Mouse (Mus musculus) liver, adult 2 months (tissue): ENCODE data around the gene Hoxa3. TPM values are rescaled to one million over a fixed set of nuclear protein-coding genes. Genes with fewer than 3 reads are reported as not detected.

Experiments used
- DNase-seq: peaks from one replicate; pipeline ENCODE4 v3.0.0-alpha.2; 2011; ENCODE audit warnings: low read depth, low spot score; ENCODE audit errors: extremely low read depth
- H3K27ac ChIP-seq: fragments of 200-500 bp; replicated peaks from 2 replicates; pipeline ENCODE4 v1.5.1; 2012; ENCODE audit warnings: low read depth, mild to moderate bottlenecking, control low read depth, inconsistent platforms, low read length; ENCODE audit not compliant: insufficient read depth
- H3K27me3 ChIP-seq: fragments of 200-500 bp; 2 replicates; pipeline ENCODE4 v1.6.1; 2012; ENCODE audit warnings: mild to moderate bottlenecking, moderate library complexity, low read length, inconsistent platforms; ENCODE audit not compliant: control insufficient read depth, insufficient read depth
- H3K36me3 ChIP-seq: fragments of 200-500 bp; 2 replicates; pipeline ENCODE4 v1.6.1; 2012; ENCODE audit warnings: low read length, inconsistent platforms; ENCODE audit not compliant: control insufficient read depth, insufficient read depth
- H3K4me1 ChIP-seq: fragments of 200-500 bp; 2 replicates; pipeline ENCODE4 v1.6.1; 2011; ENCODE audit warnings: low read length; ENCODE audit not compliant: control insufficient read depth, insufficient read depth
- H3K4me3 ChIP-seq: fragments of 200-500 bp; 2 replicates; pipeline ENCODE4 v1.5.1; 2011; ENCODE audit warnings: low read depth, mild to moderate bottlenecking, control low read depth, low read length, moderate library complexity; ENCODE audit not compliant: insufficient read depth
- H3K79me2 ChIP-seq: fragments of 200-500 bp; 2 replicates; pipeline ENCODE4 v1.6.1; 2012; ENCODE audit warnings: inconsistent platforms, mild to moderate bottlenecking, low read length, moderate library complexity; ENCODE audit not compliant: control insufficient read depth, insufficient read depth
- H3K9ac ChIP-seq: fragments of 200-500 bp; 2 replicates; pipeline ENCODE4 v1.6.1; 2012; ENCODE audit warnings: low read depth, mild to moderate bottlenecking, control low read depth, inconsistent platforms, low read length
- CTCF ChIP-seq: fragments of 200-500 bp; IDR thresholded peaks from 2 replicates; pipeline ENCODE4 v1.5.1; 2011; ENCODE audit warnings: low read depth, low read length, control low read depth
- POLR2A ChIP-seq: fragments of 200-500 bp; IDR thresholded peaks from 2 replicates; pipeline ENCODE4 v1.6.1; 2011; ENCODE audit warnings: low read length, control low read depth; ENCODE audit not compliant: insufficient read depth; ENCODE audit errors: extremely low read depth
- WGBS: fragments of 180-500 bp; shearing (Covaris S2); methylation state at CpG from one replicate; pipeline ENCODE4 v1.1.7; 2018; 5-methylcytosine and 5-hydroxymethylcytosine counted together
- polyA plus RNA-seq: library from polyadenylated mRNA; depleted of rRNA; stranded (reverse); fragments of >200 nt; gene quantifications from 2 replicates; pipeline ENCODE4 v1.2.3, GENCODE M21; 2012
- total RNA-seq: library from RNA; depleted of rRNA; stranded (reverse); fragments of >200 nt; gene quantifications from 2 replicates; pipeline ENCODE4 v1.2.3, GENCODE M21; 2014

Hoxa3 gene
- total and polyA plus RNA-seq, 2 experiments, result 0.09 to 0.20 TPM

DNA sequence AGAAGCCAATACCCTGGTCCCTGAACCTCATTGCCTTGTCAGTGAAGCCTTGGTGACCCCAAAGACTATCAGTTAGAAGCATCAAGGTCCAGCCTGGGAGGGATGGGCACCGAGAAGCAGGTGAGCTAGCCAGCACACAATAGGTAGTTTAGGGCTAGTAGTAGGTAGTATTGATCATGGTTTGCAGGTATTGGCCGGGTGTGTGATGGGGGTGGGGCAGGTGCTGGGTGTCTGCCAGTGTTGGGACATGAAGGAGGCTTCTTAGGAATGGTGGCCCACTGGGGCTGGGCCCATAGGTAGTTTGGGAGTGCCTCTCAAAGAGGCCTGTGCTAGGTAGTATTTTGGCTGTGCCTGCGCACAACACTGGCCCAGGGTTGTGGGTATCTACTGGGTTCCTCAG lies 1.9 kb upstream of the Hoxa3 start:
- no peak overlapping the region for H3K4me3 ChIP-seq
- TF ChIP-seq POLR2A (no peak), CTCF (no peak)
- H3K36me3 ChIP-seq, result no peaks in the 10 kb centered on the region
- no peak for DNase-seq
- H3K9ac ChIP-seq, result no peak overlapping the region
- H3K27me3 ChIP-seq, result peaks cover 56% of the 10 kb centered on the region
- H3K79me2 ChIP-seq, result no peaks in the 10 kb centered on the region
- no peak overlapping the region for H3K27ac ChIP-seq
- 24% methylated on average over 3 of the region's 3 CpGs for WGBS
- no peaks in the 10 kb centered on the region for H3K4me1 ChIP-seq

DNA sequence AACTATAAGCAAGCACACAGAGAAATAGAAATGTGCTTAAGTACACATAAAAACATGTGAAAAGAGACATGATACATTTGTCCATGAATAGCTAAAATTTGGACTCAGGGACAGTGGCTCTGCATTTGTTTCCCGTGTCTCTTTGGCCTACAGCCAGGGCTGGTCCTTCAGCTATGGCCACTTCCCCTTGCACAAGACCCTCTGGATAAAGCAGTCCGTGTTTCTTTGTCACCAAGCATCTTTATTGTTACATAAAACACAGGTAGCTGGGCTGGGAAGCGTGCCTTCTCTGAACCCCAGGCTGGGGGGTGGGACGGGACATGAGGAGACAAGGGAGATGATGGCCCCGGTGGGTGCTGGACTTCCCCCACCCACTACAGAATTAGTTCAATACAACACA lies 1.1 kb upstream of the Hoxa3 start:
- Histone ChIP-seq H3K79me2 (no peaks in the 10 kb centered on the region), H3K27me3 (peaks cover 53% of the 10 kb centered on the region), H3K36me3 (no peaks in the 10 kb centered on the region), H3K4me1 (no peaks in the 10 kb centered on the region), H3K27ac (no peak overlapping the region), H3K9ac (no peak overlapping the region), H3K4me3 (no peak overlapping the region)
- DNase-seq, result no peak
- TF ChIP-seq CTCF, result no peak
- 25% methylated on average over 5 of the region's 5 CpGs for WGBS

DNA sequence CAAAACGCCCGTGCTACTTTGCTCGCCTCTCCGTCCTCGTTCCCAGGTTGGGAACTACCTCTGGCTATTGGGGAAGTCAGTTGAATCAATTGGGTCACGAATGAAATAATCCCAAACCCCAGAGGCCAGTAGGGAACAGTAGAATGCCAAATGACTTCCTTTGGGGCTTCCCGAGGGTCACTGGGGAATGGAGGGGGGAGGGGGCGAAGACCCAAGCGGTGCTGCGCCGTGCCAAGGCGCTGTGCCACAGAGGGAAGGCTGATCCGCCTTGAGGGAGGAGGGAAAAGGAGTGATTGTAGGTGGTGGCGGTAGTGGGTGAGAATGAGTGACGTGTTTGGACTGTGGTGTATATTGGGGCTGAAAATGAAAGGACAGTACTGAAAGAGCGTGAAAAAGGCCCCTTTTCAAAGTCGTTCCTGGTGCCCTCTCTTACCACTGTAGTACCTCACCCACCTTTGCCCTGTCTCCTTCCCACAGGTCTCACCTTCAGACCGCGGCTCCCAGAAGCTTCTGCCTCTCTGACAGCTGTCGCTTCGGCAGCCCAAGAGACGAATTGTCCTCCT lies 499 bp downstream of the Hoxa3 start:
- peaks cover 55% of the 10 kb centered on the region for H3K27me3 ChIP-seq
- TF ChIP-seq CTCF (no peak), POLR2A (no peak)
- peak overlapping the region; percentile 34; the same call in 1 of the 2 replicates for H3K4me3 ChIP-seq
- no peaks in the 10 kb centered on the region for H3K4me1 ChIP-seq
- H3K27ac ChIP-seq, result no peak overlapping the region
- H3K79me2 ChIP-seq, result no peaks in the 10 kb centered on the region
- no peak overlapping the region for H3K9ac ChIP-seq
- no peak for DNase-seq
- WGBS, result 5% methylated on average over 22 of the region's 22 CpGs
- H3K36me3 ChIP-seq, result no peaks in the 10 kb centered on the region

DNA sequence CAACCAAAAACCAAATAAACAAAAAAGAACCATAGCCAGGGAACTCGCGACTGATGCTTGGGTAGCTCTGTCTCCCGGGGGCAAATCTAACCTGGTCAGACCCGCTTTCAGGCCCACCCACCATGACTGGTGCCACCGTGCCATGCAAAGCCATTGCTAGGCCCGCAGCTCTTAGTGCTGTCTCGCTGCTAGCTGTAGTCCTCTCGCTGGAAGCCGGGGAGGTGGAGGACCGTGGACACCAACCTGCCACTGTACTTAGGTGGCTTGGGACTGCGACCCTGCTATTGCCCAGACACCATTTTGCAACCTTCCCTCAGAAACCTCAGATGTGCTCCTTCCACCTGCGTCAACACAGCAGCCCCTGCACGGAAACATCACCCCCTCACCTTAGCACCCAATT lies 1.2 kb downstream of the Hoxa3 start:
- H3K27me3 ChIP-seq, result peaks cover 48% of the 10 kb centered on the region
- no peaks in the 10 kb centered on the region for H3K36me3 ChIP-seq
- no peaks in the 10 kb centered on the region for H3K79me2 ChIP-seq
- H3K27ac ChIP-seq, result no peak overlapping the region
- no peak overlapping the region for H3K4me3 ChIP-seq
- no peaks in the 10 kb centered on the region for H3K4me1 ChIP-seq
- no peak for DNase-seq
- no peak overlapping the region for H3K9ac ChIP-seq
- WGBS, result 8% methylated on average over 13 of the region's 13 CpGs
- TF ChIP-seq POLR2A (no peak), CTCF (no peak)

DNA sequence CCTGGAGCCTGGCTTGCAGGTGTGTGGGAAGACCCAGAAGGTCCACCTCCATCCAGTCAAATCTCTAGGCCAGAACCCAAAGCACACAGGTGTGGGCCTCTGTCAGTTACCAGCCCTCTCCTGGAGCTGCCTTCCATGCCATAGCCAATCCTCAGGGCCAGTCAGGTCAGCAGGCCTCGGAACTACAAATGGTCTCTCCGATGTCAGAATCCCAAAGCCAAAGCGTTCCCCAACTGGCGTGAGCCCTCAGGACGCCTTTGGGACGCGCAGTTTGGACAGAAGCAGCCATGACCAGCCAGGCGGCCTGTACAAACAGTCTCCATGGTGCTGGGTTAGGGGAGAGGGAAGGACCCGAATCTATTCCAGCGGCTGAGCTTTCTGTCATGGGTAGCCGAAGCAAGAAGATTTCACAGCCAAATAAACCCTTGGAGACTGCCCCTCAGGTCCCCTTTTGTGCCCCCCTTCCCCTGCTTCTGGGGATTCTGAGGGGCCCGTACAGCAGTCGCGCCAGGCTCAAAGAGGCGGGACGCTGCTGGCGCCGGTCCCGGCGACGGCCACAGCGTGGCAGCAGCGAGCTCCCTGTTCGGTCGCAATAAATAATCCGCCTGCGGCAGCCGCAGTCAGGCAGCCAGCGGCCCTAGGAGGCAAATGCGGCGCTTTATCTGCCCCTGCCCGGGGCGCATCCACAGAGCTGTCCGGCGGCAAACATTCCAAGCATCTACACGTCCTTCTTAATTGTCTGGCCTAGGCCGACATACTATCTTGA lies 1.8 kb downstream of the Hoxa3 start:
- H3K4me1 ChIP-seq, result no peaks in the 10 kb centered on the region
- WGBS, result 3% methylated on average over 37 of the region's 37 CpGs
- DNase-seq, result no peak
- no peak overlapping the region for H3K9ac ChIP-seq
- H3K4me3 ChIP-seq, result no peak overlapping the region
- peaks cover 46% of the 10 kb centered on the region for H3K27me3 ChIP-seq
- H3K79me2 ChIP-seq, result no peaks in the 10 kb centered on the region
- H3K36me3 ChIP-seq, result no peaks in the 10 kb centered on the region
- TF ChIP-seq POLR2A (no peak), CTCF (peak; percentile 84)
- H3K27ac ChIP-seq, result no peak overlapping the region

DNA sequence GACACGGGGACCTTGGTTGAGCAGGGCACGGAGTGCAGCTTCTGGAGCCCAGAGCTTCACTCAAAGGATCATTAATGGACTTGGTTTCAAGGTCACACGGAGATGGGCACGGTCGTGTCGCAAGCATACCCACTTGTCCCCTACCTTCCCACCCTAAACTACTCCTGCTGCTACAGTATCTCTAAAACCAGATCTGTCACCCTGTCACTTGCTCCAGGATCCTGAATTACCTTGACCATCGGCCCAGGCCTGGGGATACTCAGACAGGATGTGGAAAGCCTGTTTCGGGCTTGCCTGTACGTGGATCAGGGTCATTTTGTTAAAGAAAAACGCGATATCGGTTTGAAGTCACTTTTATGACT lies 3.5 kb downstream of the Hoxa3 start:
- H3K27ac ChIP-seq, result no peak overlapping the region
- no peak for DNase-seq
- peaks cover 42% of the 10 kb centered on the region for H3K27me3 ChIP-seq

More for the DNA sequence above, 3.5 kb downstream of the Hoxa3 start:
- Histone ChIP-seq H3K9ac (no peak overlapping the region), H3K36me3 (no peaks in the 10 kb centered on the region), H3K79me2 (no peaks in the 10 kb centered on the region), H3K4me3 (no peak overlapping the region), H3K4me1 (no peaks in the 10 kb centered on the region; the same call in 1 of the 2 replicates)
- WGBS, result 23% methylated on average over 12 of the region's 12 CpGs
- TF ChIP-seq POLR2A (no peak), CTCF (no peak)
